Mouse (Mus musculus) MEL (cell line): ENCODE measurements around the gene Plekhg2. TPM values are rescaled to one million over a fixed set of nuclear protein-coding genes. Genes with fewer than 3 reads are reported as not detected.

Source experiments
- DNase-seq: peaks from one replicate; pipeline ENCODE4 v3.0.0; 2011; ENCODE audit warnings: low read depth, low spot score
- H3K27ac ChIP-seq: 2 replicates; pipeline ENCODE4 v1.5.1; 2012; ENCODE audit warnings: low read depth, mild to moderate bottlenecking, control low read depth, low read length, moderate library complexity; ENCODE audit not compliant: control insufficient read depth
- H3K27me3 ChIP-seq, 2 experiments: fragments of 150-350 bp in 1 of 2; sonication (generic) in 1 of 2; 2 replicates each; pipeline ENCODE4 v1.6.1; 2012; ENCODE audit warnings: low read length in 2 of 2, mild to moderate bottlenecking in 2 of 2, improper control_type of control experiment in 1 of 2, moderate library complexity in 1 of 2; ENCODE audit not compliant: insufficient read depth in 2 of 2, control insufficient read depth in 1 of 2
- H3K36me3 ChIP-seq, 2 experiments: 2 replicates each; pipeline ENCODE4 v1.6.1; 2012 to 2014; ENCODE audit warnings: low read length in 2 of 2, improper control_type of control experiment in 1 of 2, inconsistent platforms in 1 of 2, mild to moderate bottlenecking in 1 of 2; ENCODE audit not compliant: insufficient read depth in 2 of 2, control insufficient read depth in 1 of 2
- H3K4me1 ChIP-seq, 2 experiments: fragments of 150-350 bp in 1 of 2; sonication (generic) in 1 of 2; 2 replicates each; pipeline ENCODE4 v1.6.1; 2012; ENCODE audit warnings: low read length in 2 of 2, improper control_type of control experiment in 1 of 2, mild to moderate bottlenecking in 1 of 2; ENCODE audit not compliant: insufficient read depth in 2 of 2, control insufficient read depth in 1 of 2
- H3K4me3 ChIP-seq, 2 experiments: fragments of 150-350 bp in 1 of 2; sonication (generic) in 1 of 2; 2 replicates each; pipeline ENCODE4 v1.5.1; 2012; ENCODE audit warnings: low read depth in 2 of 2, low read length in 2 of 2, mild to moderate bottlenecking in 2 of 2, moderate library complexity in 2 of 2, control low read depth in 1 of 2, improper control_type of control experiment in 1 of 2; ENCODE audit not compliant: control insufficient read depth in 1 of 2, insufficient read depth in 1 of 2
- H3K79me2 ChIP-seq: 2 replicates; pipeline ENCODE4 v1.6.1; 2012; ENCODE audit warnings: mild to moderate bottlenecking, low read length, moderate library complexity; ENCODE audit not compliant: control insufficient read depth, poor library complexity, insufficient read depth
- H3K9ac ChIP-seq: 2 replicates; pipeline ENCODE4 v1.6.1; 2012; ENCODE audit warnings: low read depth, mild to moderate bottlenecking, control low read depth, low read length, moderate library complexity; ENCODE audit not compliant: control insufficient read depth, poor library complexity, severe bottlenecking
- H3K9me3 ChIP-seq: fragments of 150-350 bp; sonication (generic); replicated peaks from 2 replicates; pipeline ENCODE4 v1.6.1; 2012; ENCODE audit warnings: mild to moderate bottlenecking, low read length, improper control_type of control experiment, moderate library complexity; ENCODE audit not compliant: insufficient read depth
- CHD1 ChIP-seq: IDR thresholded peaks from 2 replicates; pipeline ENCODE4 v1.6.1; 2012; ENCODE audit warnings: low read depth, mild to moderate bottlenecking, inconsistent platforms, low read length, improper control_type of control experiment
- CTCF ChIP-seq, 3 experiments: IDR thresholded peaks in 2 of 3; conservative IDR thresholded peaks in 1 of 3; 2 replicates each; pipeline ENCODE4 v1.5.1; 2011 to 2012; ENCODE audit warnings: low read length in 3 of 3, low read depth in 2 of 3, mild to moderate bottlenecking in 2 of 3, improper control_type of control experiment in 1 of 3, inconsistent platforms in 1 of 3, mixed read lengths in 1 of 3, moderate library complexity in 1 of 3; ENCODE audit not compliant: control insufficient read depth in 1 of 3, insufficient read depth in 1 of 3, poor library complexity in 1 of 3, severe bottlenecking in 1 of 3
- ELF1 ChIP-seq: IDR thresholded peaks from 2 replicates; pipeline ENCODE4 v1.6.1; 2014; ENCODE audit warnings: low read depth, mild to moderate bottlenecking, inconsistent platforms, low read length, improper control_type of control experiment, moderate library complexity
- GABPA ChIP-seq: IDR thresholded peaks from 2 replicates; pipeline ENCODE4 v1.6.1; 2012; ENCODE audit warnings: low read depth, mild to moderate bottlenecking, inconsistent platforms, low read length, improper control_type of control experiment, moderate library complexity
- JUND ChIP-seq: IDR thresholded peaks from 2 replicates; pipeline ENCODE4 v1.6.1; 2011; ENCODE audit warnings: low read depth, mild to moderate bottlenecking, improper control_type of control experiment, low read length
- MAX ChIP-seq: IDR thresholded peaks from 2 replicates; pipeline ENCODE4 v1.6.1; 2011; ENCODE audit warnings: low read length, improper control_type of control experiment
- MEF2A ChIP-seq: IDR thresholded peaks from 2 replicates; pipeline ENCODE4 v1.6.1; 2014; ENCODE audit warnings: low read depth, mild to moderate bottlenecking, inconsistent platforms, low read length, improper control_type of control experiment; ENCODE audit not compliant: poor library complexity, insufficient replicate concordance, severe bottlenecking; ENCODE audit errors: extremely low read depth
- MXI1 ChIP-seq: IDR thresholded peaks from 2 replicates; pipeline ENCODE4 v1.6.1; 2011; ENCODE audit warnings: mild to moderate bottlenecking, low read depth, low read length, improper control_type of control experiment
- NELFE ChIP-seq: IDR thresholded peaks from 2 replicates; pipeline ENCODE4 v1.6.1; 2011; ENCODE audit warnings: low read depth, low read length, improper control_type of control experiment
- POLR2AphosphoS2 ChIP-seq: IDR thresholded peaks from 2 replicates; pipeline ENCODE4 v1.6.1; 2011; ENCODE audit warnings: low read length, improper control_type of control experiment
- RAD21 ChIP-seq: IDR thresholded peaks from 2 replicates; pipeline ENCODE4 v1.6.1; 2011; ENCODE audit warnings: mild to moderate bottlenecking, low read depth, low read length, improper control_type of control experiment
- SIN3A ChIP-seq: IDR thresholded peaks from 2 replicates; pipeline ENCODE4 v1.6.1; 2012; ENCODE audit warnings: low read length, improper control_type of control experiment, inconsistent platforms
- SMC3 ChIP-seq: IDR thresholded peaks from 2 replicates; pipeline ENCODE4 v1.6.1; 2011; ENCODE audit warnings: low read depth, low read length, improper control_type of control experiment
- UBTF ChIP-seq: IDR thresholded peaks from 2 replicates; pipeline ENCODE4 v1.6.1; 2012; ENCODE audit warnings: low read depth, mild to moderate bottlenecking, inconsistent platforms, low read length, improper control_type of control experiment, moderate library complexity, borderline replicate concordance; ENCODE audit not compliant: insufficient read depth
- USF1 ChIP-seq: IDR thresholded peaks from 2 replicates; pipeline ENCODE4 v1.6.1; 2014; ENCODE audit warnings: low read depth, mild to moderate bottlenecking, inconsistent platforms, low read length, improper control_type of control experiment, moderate library complexity
- ZKSCAN1 ChIP-seq: IDR thresholded peaks from 2 replicates; pipeline ENCODE4 v1.6.1; 2012; ENCODE audit warnings: low read depth, mild to moderate bottlenecking, inconsistent platforms, low read length, improper control_type of control experiment, moderate library complexity
- ZMIZ1 ChIP-seq: IDR thresholded peaks from 2 replicates; pipeline ENCODE4 v1.6.1; 2012; ENCODE audit warnings: low read depth, mild to moderate bottlenecking, inconsistent platforms, low read length, improper control_type of control experiment, moderate library complexity
- polyA plus RNA-seq, 2 experiments: library from polyadenylated mRNA; stranded (reverse) in 1 of 2; unstranded in 1 of 2; fragments of >175 nt in 1 of 2; fragments of >200 nt in 1 of 2; gene quantifications; 2 replicates each; pipeline versions ENCODE4 v1.2.1 to v1.2.4; 2012; ENCODE audit warnings: low replicate concordance in 2 of 2, low read depth in 1 of 2; ENCODE audit not compliant: insufficient read length in 2 of 2, insufficient read depth in 1 of 2, missing spikeins in 1 of 2
- total RNA-seq: library from RNA; depleted of rRNA; stranded (reverse); fragments of 300-350 nt; gene quantifications from 2 replicates; pipeline ENCODE4 v1.2.3, GENCODE M21; 2012

Plekhg2 gene
- total and polyA plus RNA-seq, 3 experiments = 1.1 to 9.2 TPM; not detected in 1

DNA sequence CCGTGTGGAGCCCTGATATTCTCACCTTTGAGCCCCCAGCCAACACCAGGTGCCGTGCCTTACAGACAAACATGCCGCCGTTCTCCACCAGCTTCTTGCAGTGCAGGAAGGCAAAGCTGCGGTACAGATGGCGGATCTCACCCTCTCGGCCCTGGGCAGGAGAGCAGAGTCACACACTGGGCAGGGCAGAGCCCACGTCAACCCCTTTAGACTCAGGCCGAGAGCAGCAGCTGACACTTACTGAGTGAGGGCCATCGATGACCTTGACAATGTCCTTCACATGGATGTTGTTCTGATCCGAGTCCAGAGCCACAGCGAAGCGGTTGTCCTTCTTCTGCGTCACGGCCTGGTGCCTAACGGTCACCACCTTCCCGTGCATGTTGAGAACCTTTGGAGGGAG, 53.7 kb downstream of the Plekhg2 start:
- Histone ChIP-seq H3K27ac (no peak overlapping the region), H3K4me3 (no peak overlapping the region), H3K27me3 (no peaks in the 10 kb centered on the region), H3K9ac (no peak overlapping the region), H3K4me1 (no peaks in the 10 kb centered on the region), H3K79me2 (no peaks in the 10 kb centered on the region), H3K9me3 (no peaks in the 10 kb centered on the region), H3K36me3 (peaks cover 0 to 22% of the 10 kb centered on the region in 2 experiments; a peak in 2 of 4 replicates)
- no peak for DNase-seq
- TF ChIP-seq UBTF (no peak), RAD21 (no peak), ELF1 (no peak), MXI1 (no peak), USF1 (no peak), MAX (no peak), SIN3A (no peak), MEF2A (no peak), CHD1 (no peak), GABPA (no peak)

GRCm38 (mm10) chr7:28318036-28318435, 54.4 kb downstream of the Plekhg2 start:
- no peaks in the 10 kb centered on the region for H3K27me3 ChIP-seq
- no peak overlapping the region for H3K9ac ChIP-seq
- H3K36me3 ChIP-seq = peaks cover 0 to 16% of the 10 kb centered on the region in 2 experiments; a peak in 2 of 4 replicates
- TF ChIP-seq SMC3 = no peak
- TF ChIP-seq POLR2AphosphoS2 = no peak
- TF ChIP-seq SIN3A = no peak
- no peak for TF ChIP-seq ELF1
- no peak for TF ChIP-seq ZKSCAN1
- TF ChIP-seq MAX = no peak
- no peak for TF ChIP-seq CTCF (IDR thresholded peaks at IDR 0.05 in 2 of 3, conservative IDR thresholded peaks at IDR 0.05 in 1 of 3; ENCODE audit: control insufficient read depth in 1 of 3, insufficient read depth in 1 of 3, low read depth in 2 of 3, low read length in 3 of 3, poor library complexity in 1 of 3, severe bottlenecking in 1 of 3)
- no peak for TF ChIP-seq JUND
- TF ChIP-seq NELFE = no peak
- no peak for TF ChIP-seq ZMIZ1
- H3K9me3 ChIP-seq = no peaks in the 10 kb centered on the region
- DNase-seq = no peak
- no peak overlapping the region for H3K4me3 ChIP-seq
- H3K4me1 ChIP-seq = no peaks in the 10 kb centered on the region
- no peaks in the 10 kb centered on the region for H3K79me2 ChIP-seq
- H3K27ac ChIP-seq = no peak overlapping the region
